Mouse (Mus musculus) hindbrain, embryonic 16.5 days (tissue): ENCODE measurements around the gene Gm21983. TPM values are rescaled to one million over a fixed set of nuclear protein-coding genes. Genes with fewer than 3 reads are reported as not detected.

Experiments used
- ATAC-seq: fragments of 200-750 bp; cut with Nextera tagmentation; 2 replicates; pipeline ENCODE4 v1.8.0; 2017; ENCODE audit warnings: moderate TSS enrichment, moderate library complexity
- H3K27ac ChIP-seq: fragments of 300-500 bp; sonication (generic); 2 replicates; pipeline ENCODE4 v1.5.1; 2014; ENCODE audit warnings: low read depth, mild to moderate bottlenecking, control low read depth, low read length, moderate library complexity
- H3K27me3 ChIP-seq: fragments of 300-500 bp; sonication (generic); replicated peaks from 2 replicates; pipeline ENCODE4 v1.6.1; 2014; ENCODE audit warnings: low read length; ENCODE audit not compliant: control insufficient read depth, insufficient read depth
- H3K36me3 ChIP-seq: fragments of 300-500 bp; sonication (generic); 2 replicates; pipeline ENCODE4 v1.6.1; 2014; ENCODE audit warnings: mild to moderate bottlenecking, low read length, moderate library complexity, mixed read lengths; ENCODE audit not compliant: control insufficient read depth, insufficient read depth
- H3K4me1 ChIP-seq: fragments of 300-500 bp; sonication (generic); 2 replicates; pipeline ENCODE4 v1.6.1; 2014; ENCODE audit warnings: low read depth, low read length; ENCODE audit not compliant: control insufficient read depth, insufficient read depth
- H3K4me2 ChIP-seq: fragments of 300-500 bp; sonication (generic); 2 replicates; pipeline ENCODE4 v1.6.1; 2014; ENCODE audit warnings: mild to moderate bottlenecking, low read length, control low read depth, moderate library complexity
- H3K4me3 ChIP-seq: fragments of 300-500 bp; sonication (generic); 2 replicates; pipeline ENCODE4 v1.5.1; 2014; ENCODE audit warnings: mild to moderate bottlenecking, low read length, control low read depth, moderate library complexity
- H3K9ac ChIP-seq: fragments of 300-500 bp; sonication (generic); 2 replicates; pipeline ENCODE4 v1.6.1; 2014; ENCODE audit warnings: low read depth, mild to moderate bottlenecking, control low read depth, low read length, moderate library complexity
- H3K9me3 ChIP-seq: fragments of 300-500 bp; sonication (generic); 2 replicates; pipeline ENCODE4 v1.6.1; 2014; ENCODE audit warnings: mild to moderate bottlenecking, low read length, moderate library complexity; ENCODE audit not compliant: control insufficient read depth
- WGBS: fragments of 180-500 bp; shearing (Covaris S2); extraction: QIAGEN DNeasy Blood & Tissue Kit; methylation state at CpG from one replicate; pipeline ENCODE4 v1.1.7; 2014; 5-methylcytosine and 5-hydroxymethylcytosine counted together
- polyA plus RNA-seq: library from polyadenylated mRNA; unstranded; fragments of >200 nt; fragmentation: Nextera tagmentation; extraction: Ambion mirVana; gene quantifications from 2 replicates; pipeline ENCODE4 v1.2.1, GENCODE M21; 2015

Gm21983 gene
- polyA plus RNA-seq, 1 experiment from 2014 or later, result not detected

GRCm38 (mm10) chr7:27178324-27179216, 2.3 kb downstream of the Gm21983 start, which contains the start of gene Rab4b:
Gene Rab4b, minus strand, starts transcription at chr7:27178896.
- Histone ChIP-seq H3K9me3 (no peaks in the 10 kb centered on the region), H3K4me2 (peak within 1 kb of the TSS; percentile 56), H3K4me3 (peak within 1 kb of the TSS; percentile 77), H3K9ac (peak within 1 kb of the TSS; percentile 79), H3K36me3 (peaks cover 7% of the 10 kb centered on the region; the same call in 1 of the 2 replicates), H3K27me3 (no peaks in the 10 kb centered on the region), H3K27ac (peak within 1 kb of the TSS; percentile 95), H3K4me1 (peaks cover 9% of the 10 kb centered on the region)
- under 1% methylated on average over 46 of the region's 53 CpGs for WGBS
- peak; percentile 98 for ATAC-seq

GRCm38 (mm10) chr7:27177942-27178323, 3.0 kb downstream of the Gm21983 start:
- H3K27ac ChIP-seq, result peak overlapping the region; percentile 95
- H3K4me2 ChIP-seq, result peak overlapping the region; percentile 56
- peaks cover 7% of the 10 kb centered on the region; the same call in 1 of the 2 replicates for H3K36me3 ChIP-seq
- WGBS, result 21% methylated on average over 4 of the region's 4 CpGs
- H3K4me1 ChIP-seq, result peaks cover 9% of the 10 kb centered on the region
- H3K9ac ChIP-seq, result peak overlapping the region; percentile 79
- no peaks in the 10 kb centered on the region for H3K27me3 ChIP-seq
- no peaks in the 10 kb centered on the region for H3K9me3 ChIP-seq
- peak overlapping the region; percentile 77 for H3K4me3 ChIP-seq
- ATAC-seq, result no peak

GRCm38 (mm10) chr7:27174896-27175295, 6.0 kb downstream of the Gm21983 start:
- no peak overlapping the region for H3K9ac ChIP-seq
- no peak overlapping the region for H3K4me3 ChIP-seq
- H3K4me2 ChIP-seq, result no peak overlapping the region
- H3K27ac ChIP-seq, result no peak overlapping the region
- no peaks in the 10 kb centered on the region for H3K27me3 ChIP-seq
- H3K9me3 ChIP-seq, result no peaks in the 10 kb centered on the region
- WGBS, result 95% methylated on average over 7 of the region's 7 CpGs
- peaks cover 9% of the 10 kb centered on the region for H3K4me1 ChIP-seq
- no peak for ATAC-seq
- peaks cover 14% of the 10 kb centered on the region for H3K36me3 ChIP-seq

GRCm38 (mm10) chr7:27174496-27174895, 6.4 kb downstream of the Gm21983 start:
- ATAC-seq, result no peak
- Histone ChIP-seq H3K27me3 (no peaks in the 10 kb centered on the region), H3K9ac (no peak overlapping the region), H3K4me3 (no peak overlapping the region), H3K9me3 (no peaks in the 10 kb centered on the region), H3K27ac (no peak overlapping the region), H3K36me3 (peaks cover 14% of the 10 kb centered on the region), H3K4me2 (no peak overlapping the region), H3K4me1 (peaks cover 9% of the 10 kb centered on the region)
- 97% methylated on average over 12 of the region's 15 CpGs for WGBS

GRCm38 (mm10) chr7:27170981-27171380, 9.9 kb downstream of the Gm21983 start:
- ATAC-seq, result no peak
- H3K4me2 ChIP-seq, result no peak overlapping the region
- H3K9ac ChIP-seq, result no peak overlapping the region
- no peaks in the 10 kb centered on the region for H3K9me3 ChIP-seq
- WGBS, result 92% methylated on average over 3 of the region's 3 CpGs
- no peak overlapping the region for H3K27ac ChIP-seq
- H3K36me3 ChIP-seq, result peaks cover 14% of the 10 kb centered on the region
- H3K4me3 ChIP-seq, result no peak overlapping the region
- no peaks in the 10 kb centered on the region for H3K27me3 ChIP-seq
- peaks cover 9% of the 10 kb centered on the region for H3K4me1 ChIP-seq

GRCm38 (mm10) chr7:27168371-27168770, 12.5 kb downstream of the Gm21983 start:
- Histone ChIP-seq H3K4me3 (no peak overlapping the region), H3K36me3 (peaks cover 11% of the 10 kb centered on the region), H3K27me3 (no peaks in the 10 kb centered on the region), H3K9ac (no peak overlapping the region), H3K27ac (no peak overlapping the region), H3K9me3 (no peaks in the 10 kb centered on the region), H3K4me1 (peaks cover 32% of the 10 kb centered on the region), H3K4me2 (no peak overlapping the region)
- WGBS, result 95% methylated on average over 5 of the region's 5 CpGs
- ATAC-seq, result no peak

GRCm38 (mm10) chr7:27167475-27168094, 13.3 kb downstream of the Gm21983 start:
- 77% methylated on average over 11 of the region's 11 CpGs for WGBS
- Histone ChIP-seq H3K9ac (peak overlapping the region; percentile 91), H3K27ac (peak overlapping the region; percentile 98), H3K4me1 (peaks cover 39% of the 10 kb centered on the region), H3K36me3 (peaks cover 7% of the 10 kb centered on the region), H3K4me2 (peak overlapping the region; percentile 85), H3K27me3 (no peaks in the 10 kb centered on the region), H3K9me3 (no peaks in the 10 kb centered on the region), H3K4me3 (peak overlapping the region; percentile 81)
- 0 out of 2 replicates have a peak, but pooled peaks have one; percentile 3 for ATAC-seq

- peaks cover 46% of the 10 kb centered on the region for H3K4me1 ChIP-seq
- 1% methylated on average over 61 of the region's 61 CpGs for WGBS
Observed at GRCm38 (mm10) chr7:27166614-27167474, 14.0 kb downstream of the Gm21983 start, which contains the start of gene Egln2. Gene Egln2, minus strand, starts transcription at chr7:27166802.

More at GRCm38 (mm10) chr7:27166614-27167474, 14.0 kb downstream of the Gm21983 start, which contains the start of gene Egln2:
- H3K36me3 ChIP-seq, result peaks cover 4% of the 10 kb centered on the region; the same call in 1 of the 2 replicates
- H3K4me3 ChIP-seq, result peak within 1 kb of the TSS; percentile 81
- peak within 1 kb of the TSS; percentile 98 for H3K27ac ChIP-seq
- peak within 1 kb of the TSS; percentile 85 for H3K4me2 ChIP-seq
- H3K9ac ChIP-seq, result peak within 1 kb of the TSS; percentile 91
- peak; percentile 81 for ATAC-seq
- no peaks in the 10 kb centered on the region for H3K27me3 ChIP-seq
- no peaks in the 10 kb centered on the region for H3K9me3 ChIP-seq
